In the genomic region with DNA sequence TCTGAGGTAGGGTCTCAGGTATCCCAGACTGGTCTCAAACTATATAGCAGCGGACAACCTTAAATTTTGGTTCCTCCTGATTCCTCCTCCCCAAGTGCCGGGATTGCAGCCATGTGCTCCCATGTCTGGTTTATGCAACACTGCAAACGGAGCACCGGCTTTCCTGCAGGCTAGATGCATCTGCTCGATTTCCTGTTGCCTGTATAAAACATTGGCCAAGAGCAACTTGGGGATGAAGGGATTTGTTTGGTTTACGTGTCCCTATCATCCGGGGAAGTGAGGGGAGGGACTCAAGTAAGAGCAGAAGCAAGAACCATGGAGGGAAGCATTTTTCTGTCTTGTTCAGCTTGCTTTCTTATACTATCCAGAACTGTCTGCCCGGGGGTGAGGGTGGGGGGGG, we compare ENCODE assay signal across 17 mouse cellular contexts. TPM values are rescaled to one million over a fixed set of nuclear protein-coding genes. Genes with fewer than 3 reads are reported as not detected.
"Had no signal": no experiment of that assay in that cellular context is flagged by ENCODE, and none has a peak within 500 bp of the region (broad histone marks: within the 10 kb centered on the region; RNA-seq: fewer than 3 reads in every experiment).

No protein-coding gene starts in this region.

- H3K36me3 ChIP-seq: limb, embryonic 12.5 days; liver, embryonic 13.5 days; stomach, embryonic 15.5 days had no signal

- H3K4me1 ChIP-seq: liver, embryonic 13.5 days had no signal

- H3K27ac ChIP-seq: limb, embryonic 12.5 days; limb, embryonic 15.5 days; liver, embryonic 13.5 days; stomach, embryonic 15.5 days had no signal

- H3K27me3 ChIP-seq: limb, embryonic 12.5 days; limb, embryonic 15.5 days; liver, embryonic 13.5 days; stomach, embryonic 15.5 days had no signal

- H3K9me3 ChIP-seq: limb, embryonic 12.5 days; limb, embryonic 15.5 days; liver, embryonic 13.5 days; stomach, embryonic 15.5 days had no signal

- DNase-seq: kidney, adult 18-20 months; kidney, adult 9 months; kidney, postnatal 14 days; left cerebral cortex, postnatal 4 days; liver, embryonic 13.5 days; midbrain, embryonic 14.5 days; thymus, adult 2 months; thymus, postnatal 14 days; thymus, postnatal 4 days had no signal

- H3K4me3 ChIP-seq: limb, embryonic 12.5 days; limb, embryonic 15.5 days; liver, embryonic 13.5 days; stomach, embryonic 15.5 days had no signal

- H3K9ac ChIP-seq: limb, embryonic 12.5 days; limb, embryonic 15.5 days; liver, embryonic 13.5 days; stomach, embryonic 15.5 days had no signal

- H3K4me2 ChIP-seq: limb, embryonic 12.5 days; limb, embryonic 15.5 days; liver, embryonic 13.5 days; midbrain, embryonic 11.5 days; stomach, embryonic 15.5 days had no signal

RNA-seq across cellular contexts. Expression of a gene that starts 23.5 kb away (rescaled TPM):
- polyA plus RNA-seq: limb, embryonic 12.5 days; liver, embryonic 13.5 days; liver, embryonic 16.5 days; midbrain, embryonic 11.5 days; midbrain, embryonic 14.5 days; neural tube, embryonic 11.5 days; neural tube, embryonic 14.5 days; small intestine, adult 2 months; stomach, embryonic 15.5 days had no signal
